Mouse (Mus musculus) limb, embryonic 15.5 days (tissue): ENCODE data around the gene Stx5a. TPM values are rescaled to one million over a fixed set of nuclear protein-coding genes. Genes with fewer than 3 reads are reported as not detected.

Experiments
- ATAC-seq: fragments of 200-750 bp; cut with Nextera tagmentation; 2 replicates; pipeline ENCODE4 v1.8.0; 2017; ENCODE audit warnings: low read depth, moderate TSS enrichment; ENCODE audit not compliant: insufficient number of reproducible peaks, low FRiP score, low TSS enrichment
- H3K27ac ChIP-seq: fragments of 300-500 bp; sonication (generic); 2 replicates; pipeline ENCODE4 v1.5.1; 2015; ENCODE audit warnings: moderate library complexity, mild to moderate bottlenecking, inconsistent platforms
- H3K27me3 ChIP-seq: fragments of 300-500 bp; sonication (generic); 2 replicates; pipeline ENCODE4 v1.6.1; 2015; ENCODE audit warnings: inconsistent platforms
- H3K36me3 ChIP-seq: fragments of 300-500 bp; sonication (generic); 2 replicates; pipeline ENCODE4 v1.6.1; 2015; ENCODE audit warnings: inconsistent platforms
- H3K4me1 ChIP-seq: fragments of 300-500 bp; sonication (generic); 2 replicates; pipeline ENCODE4 v1.6.1; 2015; ENCODE audit warnings: inconsistent platforms
- H3K4me2 ChIP-seq: fragments of 300-500 bp; sonication (generic); 2 replicates; pipeline ENCODE4 v1.6.1; 2015; ENCODE audit warnings: mild to moderate bottlenecking, inconsistent platforms
- H3K4me3 ChIP-seq: fragments of 300-500 bp; sonication (generic); 2 replicates; pipeline ENCODE4 v1.5.1; 2015; ENCODE audit warnings: mild to moderate bottlenecking, inconsistent platforms
- H3K9ac ChIP-seq: fragments of 300-500 bp; sonication (generic); 2 replicates; pipeline ENCODE4 v1.6.1; 2015; ENCODE audit warnings: inconsistent platforms
- H3K9me3 ChIP-seq: fragments of 300-500 bp; sonication (generic); 2 replicates; pipeline ENCODE4 v1.6.1; 2016; ENCODE audit warnings: inconsistent platforms
- WGBS: fragments of 180-500 bp; shearing (Covaris S2); methylation state at CpG from one replicate; pipeline ENCODE4 v1.1.7; 2015; 5-methylcytosine and 5-hydroxymethylcytosine counted together
- polyA plus RNA-seq: library from polyadenylated mRNA; unstranded; fragments of >200 nt; fragmentation: Nextera tagmentation; extraction: Ambion mirVana; gene quantifications from 2 replicates; pipeline ENCODE4 v1.2.1, GENCODE M21; 2015

Stx5a gene
- polyA plus RNA-seq, 1 experiment from 2014 or later, result 185 TPM

DNA sequence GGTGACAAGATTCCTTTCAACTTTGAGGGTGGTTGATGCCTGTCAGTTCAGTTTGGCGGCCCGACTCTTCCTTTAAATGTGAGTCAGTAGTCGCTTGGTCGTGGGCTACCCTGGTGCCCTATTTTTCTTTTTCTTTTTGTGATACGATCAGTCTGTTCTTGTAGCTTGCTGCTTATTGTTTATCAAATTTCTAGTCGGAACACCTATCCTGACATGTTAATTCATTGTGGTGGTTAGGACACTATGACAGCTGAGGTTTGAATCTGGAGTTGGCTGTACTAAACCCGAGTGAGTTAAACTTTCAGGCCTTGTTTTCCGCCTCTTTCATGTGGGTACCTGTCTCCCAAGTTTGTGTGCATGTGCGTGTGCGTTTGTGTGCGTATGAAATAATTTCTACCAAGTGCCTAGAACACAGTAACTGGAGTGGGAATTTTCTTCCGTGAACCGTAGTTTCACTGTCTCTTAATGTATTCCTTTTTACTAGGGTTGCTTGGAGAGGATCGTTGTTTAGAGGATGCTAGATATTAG lies 16.3 kb downstream of the Stx5a start:
- H3K36me3 ChIP-seq, result peaks cover 32% of the 10 kb centered on the region
- WGBS, result 3% methylated on average over 14 of the region's 14 CpGs
- peak overlapping the region; percentile 54 for H3K4me2 ChIP-seq
- peak overlapping the region; percentile 90 for H3K27ac ChIP-seq
- H3K4me1 ChIP-seq, result peaks cover 19% of the 10 kb centered on the region
- no peaks in the 10 kb centered on the region for H3K9me3 ChIP-seq
- ATAC-seq, result no peak
- H3K27me3 ChIP-seq, result no peaks in the 10 kb centered on the region
- H3K4me3 ChIP-seq, result peak overlapping the region; percentile 93
- H3K9ac ChIP-seq, result peak overlapping the region; percentile 88

DNA sequence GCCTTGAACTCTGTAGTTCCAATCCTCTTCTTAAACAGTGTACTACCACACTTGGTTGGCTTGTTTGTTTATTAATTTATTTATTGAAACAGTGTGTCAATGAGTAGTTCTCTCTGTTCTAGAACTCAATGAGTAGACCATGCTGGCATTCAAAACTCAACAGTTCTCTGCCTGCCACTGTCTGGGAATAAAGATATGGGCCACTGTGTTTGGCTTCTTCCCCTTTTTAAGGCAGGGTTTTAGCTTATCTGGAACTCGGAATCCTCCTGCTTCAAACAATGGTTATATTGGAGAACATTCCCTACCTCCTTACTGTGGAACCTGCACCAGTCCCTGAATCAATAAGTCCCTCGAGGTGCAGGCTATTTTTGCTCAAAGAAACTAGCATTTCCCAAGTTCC lies 17.7 kb downstream of the Stx5a start:
- 93% methylated on average over 2 of the region's 2 CpGs for WGBS
- Histone ChIP-seq H3K4me1 (peaks cover 19% of the 10 kb centered on the region), H3K27ac (no peak overlapping the region), H3K4me2 (no peak overlapping the region), H3K27me3 (no peaks in the 10 kb centered on the region), H3K9me3 (no peaks in the 10 kb centered on the region), H3K4me3 (no peak overlapping the region), H3K9ac (no peak overlapping the region), H3K36me3 (peaks cover 35% of the 10 kb centered on the region)
- no peak for ATAC-seq

DNA sequence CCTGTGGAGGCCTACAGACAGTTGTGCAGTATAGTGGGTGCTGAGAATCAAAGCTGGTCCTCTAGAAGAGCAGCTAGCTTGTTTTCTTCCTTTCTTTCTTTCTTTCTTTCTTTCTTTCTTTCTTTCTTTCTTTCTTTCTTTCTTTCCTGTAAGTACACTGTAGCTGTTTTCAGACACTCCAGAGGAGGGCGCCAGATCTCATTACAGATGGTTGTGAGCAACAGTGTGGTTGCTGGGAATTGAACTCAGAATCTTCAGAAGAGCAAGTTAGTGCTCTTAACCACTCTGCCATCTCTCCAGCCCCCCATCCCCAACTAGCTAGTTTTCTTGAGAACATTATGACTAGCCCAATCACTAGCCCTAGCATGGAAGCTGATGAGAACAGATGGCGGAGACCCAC lies 19.5 kb downstream of the Stx5a start:
- Histone ChIP-seq H3K9ac (no peak overlapping the region), H3K4me1 (peaks cover 8% of the 10 kb centered on the region), H3K4me3 (no peak overlapping the region), H3K36me3 (peaks cover 37% of the 10 kb centered on the region), H3K27ac (no peak overlapping the region), H3K4me2 (no peak overlapping the region), H3K9me3 (no peaks in the 10 kb centered on the region), H3K27me3 (no peaks in the 10 kb centered on the region)
- no peak for ATAC-seq
- WGBS, result 87% methylated on average over 2 of the region's 2 CpGs

DNA sequence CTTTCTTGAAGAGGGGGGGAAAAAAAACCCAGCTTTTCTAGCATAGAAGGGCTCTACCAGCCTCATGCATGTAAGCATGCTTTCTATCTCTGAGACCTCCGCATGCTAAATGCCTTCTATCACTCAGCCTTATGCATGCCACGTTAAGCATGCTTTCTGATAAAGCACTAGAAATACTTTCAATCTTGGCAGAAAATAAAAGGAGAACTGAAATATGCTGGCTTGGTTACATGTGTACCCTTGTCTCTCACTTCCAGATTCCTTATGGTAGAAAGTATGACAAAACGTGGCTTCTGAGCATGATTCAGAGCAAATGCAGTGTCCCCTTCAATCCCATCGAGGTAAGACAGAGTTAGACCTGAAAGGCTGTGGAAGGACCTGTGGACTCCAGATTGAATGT lies 22.1 kb downstream of the Stx5a start:
- Histone ChIP-seq H3K27me3 (no peaks in the 10 kb centered on the region), H3K36me3 (peaks cover 62% of the 10 kb centered on the region)
- ATAC-seq, result no peak

GRCm38 (mm10) chr19:8765562-8765961 lies 24.3 kb downstream of the Stx5a start:
- no peak overlapping the region for H3K4me2 ChIP-seq
- no peak overlapping the region for H3K9ac ChIP-seq
- ATAC-seq, result no peak
- H3K27ac ChIP-seq, result no peak overlapping the region
- no peaks in the 10 kb centered on the region for H3K27me3 ChIP-seq
- H3K4me1 ChIP-seq, result peaks cover 4% of the 10 kb centered on the region; the same call in 1 of the 2 replicates
- no peak overlapping the region for H3K4me3 ChIP-seq
- WGBS, result 96% methylated on average over 9 of the region's 9 CpGs
- H3K9me3 ChIP-seq, result no peaks in the 10 kb centered on the region
- H3K36me3 ChIP-seq, result peaks cover 85% of the 10 kb centered on the region

More for the DNA sequence above, 22.1 kb downstream of the Stx5a start:
- Histone ChIP-seq H3K4me3 (no peak overlapping the region), H3K4me2 (no peak overlapping the region), H3K27ac (no peak overlapping the region), H3K9me3 (no peaks in the 10 kb centered on the region), H3K4me1 (peaks cover 1% of the 10 kb centered on the region; the same call in 1 of the 2 replicates), H3K9ac (no peak overlapping the region)
- 91% methylated on average over 4 of the region's 4 CpGs for WGBS

GRCm38 (mm10) chr19:8770567-8771270 lies 29.5 kb downstream of the Stx5a start, which contains the start of gene Tmem223:
Gene Tmem223 (plus strand): TSS chr19:8770996.
- no peaks in the 10 kb centered on the region for H3K27me3 ChIP-seq
- no peak for ATAC-seq
- 20% methylated on average over 29 of the region's 29 CpGs for WGBS
- peaks cover 28% of the 10 kb centered on the region for H3K4me1 ChIP-seq
- H3K9me3 ChIP-seq, result no peaks in the 10 kb centered on the region
- H3K36me3 ChIP-seq, result peaks cover 67% of the 10 kb centered on the region
- peak within 1 kb of the TSS; percentile 92 for H3K27ac ChIP-seq
- H3K4me3 ChIP-seq, result peak within 1 kb of the TSS; percentile 65
- H3K4me2 ChIP-seq, result peak within 1 kb of the TSS; percentile 45
- peak within 1 kb of the TSS; percentile 83 for H3K9ac ChIP-seq

- ATAC-seq, result no peak
- peak overlapping the region; percentile 88 for H3K4me2 ChIP-seq
- H3K36me3 ChIP-seq, result peaks cover 49% of the 10 kb centered on the region
- WGBS, result 82% methylated on average over 5 of the region's 5 CpGs
- no peaks in the 10 kb centered on the region for H3K9me3 ChIP-seq
- no peaks in the 10 kb centered on the region for H3K27me3 ChIP-seq
- H3K9ac ChIP-seq, result no peak overlapping the region
- H3K4me1 ChIP-seq, result peaks cover 28% of the 10 kb centered on the region
- H3K4me3 ChIP-seq, result peak overlapping the region; percentile 75
- peak overlapping the region; percentile 33 for H3K27ac ChIP-seq
Observed at GRCm38 (mm10) chr19:8772996-8773395, 31.8 kb downstream of the Stx5a start.

GRCm38 (mm10) chr19:8773409-8773808 lies 32.2 kb downstream of the Stx5a start:
- peak overlapping the region; percentile 75 for H3K4me3 ChIP-seq
- peaks cover 47% of the 10 kb centered on the region for H3K36me3 ChIP-seq
- H3K9ac ChIP-seq, result peak overlapping the region; percentile 91
- no peaks in the 10 kb centered on the region for H3K27me3 ChIP-seq
- 51% methylated on average over 6 of the region's 6 CpGs for WGBS
- peaks cover 28% of the 10 kb centered on the region for H3K4me1 ChIP-seq
- peak overlapping the region; percentile 99 for H3K27ac ChIP-seq
- H3K9me3 ChIP-seq, result no peaks in the 10 kb centered on the region
- no peak for ATAC-seq
- peak overlapping the region; percentile 88 for H3K4me2 ChIP-seq

GRCm38 (mm10) chr19:8774086-8774835 lies 33.0 kb downstream of the Stx5a start, which contains the start of gene Tmem179b:
Gene Tmem179b (minus strand): TSS chr19:8774467.
- under 1% methylated on average over 67 of the region's 68 CpGs for WGBS
- Histone ChIP-seq H3K4me3 (peak within 1 kb of the TSS; percentile 75), H3K4me1 (peaks cover 28% of the 10 kb centered on the region), H3K4me2 (peak within 1 kb of the TSS; percentile 88), H3K9ac (peak within 1 kb of the TSS; percentile 91), H3K36me3 (peaks cover 42% of the 10 kb centered on the region), H3K9me3 (no peaks in the 10 kb centered on the region), H3K27ac (peak within 1 kb of the TSS; percentile 99), H3K27me3 (no peaks in the 10 kb centered on the region)
- peak; percentile 91 for ATAC-seq

GRCm38 (mm10) chr19:8774951-8775421 lies 33.8 kb downstream of the Stx5a start:
- ATAC-seq, result no peak; the same call in 1 of the 2 replicates

DNA sequence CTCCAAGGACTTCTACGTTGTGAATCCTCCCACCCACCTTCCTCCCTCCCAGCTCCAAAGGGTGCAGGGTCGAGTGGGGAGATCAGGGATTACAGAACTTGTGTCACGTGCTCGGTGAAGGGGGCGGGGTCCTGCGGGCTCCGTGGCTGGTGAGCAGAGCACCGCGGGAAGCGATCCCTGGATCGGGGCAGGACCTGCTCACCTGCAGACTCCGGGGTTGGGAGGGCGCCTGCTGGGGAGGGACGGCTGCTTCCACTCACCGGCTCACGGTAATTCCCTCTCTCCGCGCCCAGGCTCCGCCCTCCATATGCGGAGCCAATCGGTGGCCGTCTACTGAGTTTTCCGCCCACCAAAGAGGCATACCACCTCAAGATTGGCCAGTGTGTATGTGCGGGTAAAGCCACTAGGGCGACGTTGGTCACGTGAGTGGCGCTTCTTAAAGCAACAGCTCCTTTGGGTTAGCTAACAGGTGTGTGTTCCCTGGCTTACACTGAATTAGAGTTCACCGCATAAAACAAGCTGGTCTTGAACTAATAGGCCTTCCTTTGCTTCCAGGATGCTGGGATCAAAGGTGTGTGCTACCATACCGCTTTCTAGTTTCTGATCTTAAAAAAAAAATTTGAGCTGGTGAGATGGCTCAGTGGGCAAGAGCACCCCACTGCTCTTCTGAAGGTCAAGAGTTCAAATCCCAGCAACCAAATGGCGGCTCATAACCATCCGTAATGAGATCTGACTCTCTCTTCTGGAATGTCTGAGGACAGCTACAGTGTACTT lies 45.0 kb downstream of the Stx5a start, which contains the start of gene Taf6l:
Gene Taf6l (minus strand): TSS at position 410 of the 774 bp plus-strand sequence.
- peak; percentile 97 for ATAC-seq
- under 1% methylated on average over 32 of the region's 32 CpGs for WGBS
- Histone ChIP-seq H3K4me2 (peak within 1 kb of the TSS; percentile 74), H3K27ac (peak within 1 kb of the TSS; percentile 90), H3K9me3 (no peaks in the 10 kb centered on the region), H3K4me3 (peak within 1 kb of the TSS; percentile 87), H3K36me3 (peaks cover 33% of the 10 kb centered on the region), H3K4me1 (peaks cover 13% of the 10 kb centered on the region), H3K9ac (peak within 1 kb of the TSS; percentile 73), H3K27me3 (no peaks in the 10 kb centered on the region)

More at GRCm38 (mm10) chr19:8774951-8775421, 33.8 kb downstream of the Stx5a start:
- Histone ChIP-seq H3K4me1 (peaks cover 28% of the 10 kb centered on the region), H3K9ac (peak overlapping the region; percentile 91), H3K4me2 (peak overlapping the region; percentile 88), H3K36me3 (peaks cover 36% of the 10 kb centered on the region), H3K27me3 (no peaks in the 10 kb centered on the region), H3K4me3 (peak overlapping the region; percentile 75), H3K27ac (peak overlapping the region; percentile 99), H3K9me3 (no peaks in the 10 kb centered on the region)
- WGBS, result 3% methylated on average over 20 of the region's 20 CpGs
